Mouse (Mus musculus): ENCODE measurements at regions not wholly inside any gene's neighbourhood (a gene's known extent, or its start where the extent isn't known, plus 50 kb on each side); places are given as distances from the start of the nearest gene placed in this dataset.

DNA sequence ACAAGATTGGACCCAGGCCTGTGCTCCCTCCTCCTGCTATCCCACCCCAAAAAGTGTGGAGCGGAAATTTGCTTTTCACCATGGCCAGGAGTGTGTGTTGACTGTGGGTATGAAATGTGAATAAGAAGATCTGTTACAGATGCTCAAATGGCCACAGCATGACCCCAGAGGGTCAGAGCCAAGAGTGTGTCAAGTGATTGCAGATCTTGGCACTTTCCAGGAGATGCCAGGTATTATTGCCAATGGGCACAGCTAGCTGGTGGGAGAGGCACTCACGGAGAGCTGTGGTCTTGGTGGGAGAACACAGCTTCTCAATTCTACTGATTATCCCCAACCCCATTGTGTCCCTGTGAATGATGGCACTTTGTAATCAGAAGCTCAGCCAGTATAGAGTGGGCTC lies 62.7 kb downstream of the Smim20 start:
- no peak overlapping the region for H3K4me2 ChIP-seq (ENCODE audit: low read depth, low read length)
- no peak overlapping the region for H3K9ac ChIP-seq (replicated peaks)
- DNase-seq (no peak), ATAC-seq (no peak)
- H3K27me3 ChIP-seq (ENCODE audit: insufficient read depth, low read length), result peaks cover 10% of the 10 kb centered on the region; the same call in 1 of the 2 replicates
- H3K4me3 ChIP-seq (ENCODE audit: low read depth, low read length), result no peak overlapping the region
- TF ChIP-seq EP300 (IDR thresholded peaks at IDR 0.05; ENCODE audit: low read depth) (no peak), CTCF (IDR thresholded peaks at IDR 0.05; ENCODE audit: low read depth) (no peak)
- H3K36me3 ChIP-seq (replicated peaks; ENCODE audit: insufficient read depth, low read length), result no peaks in the 10 kb centered on the region
- no peaks in the 10 kb centered on the region for H3K9me3 ChIP-seq (ENCODE audit: low read length)
- WGBS (ENCODE audit: insufficient replicate concordance), result 77% methylated on average over 2 of the region's 2 CpGs
- H3K27ac ChIP-seq (ENCODE audit: low read depth), result no peak overlapping the region
- H3K4me1 ChIP-seq (ENCODE audit: insufficient read depth), result no peaks in the 10 kb centered on the region

DNA sequence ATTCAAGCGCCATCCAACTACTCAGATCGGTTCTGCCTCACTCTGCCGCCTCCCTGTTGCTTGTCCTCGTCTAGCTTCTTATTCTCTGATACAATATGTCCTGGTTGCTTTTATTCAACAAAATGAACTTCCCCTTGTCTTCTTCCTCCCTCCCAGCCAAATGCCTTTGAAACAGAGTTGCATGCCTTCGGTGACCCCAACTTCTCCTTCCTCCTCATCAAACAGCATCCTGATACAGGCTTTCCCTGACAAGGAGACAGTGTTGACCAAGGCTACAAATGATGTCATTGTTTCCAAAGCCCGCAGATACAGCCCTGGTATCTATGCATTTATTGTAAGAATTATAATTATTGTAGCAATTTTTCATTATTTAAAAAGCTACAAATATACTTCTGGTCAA lies 69.8 kb downstream of the Smim20 start:
- DNase-seq, result no peak
- WGBS (ENCODE audit: insufficient replicate concordance), result 59% methylated on average over 6 of the region's 6 CpGs
- TF ChIP-seq CTCF (IDR thresholded peaks at IDR 0.05; ENCODE audit: low read depth), result no peak
- no peak for TF ChIP-seq EP300 (IDR thresholded peaks at IDR 0.05; ENCODE audit: low read depth)
- H3K36me3 ChIP-seq (replicated peaks; ENCODE audit: insufficient read depth, low read length), result no peaks in the 10 kb centered on the region
- H3K27me3 ChIP-seq (ENCODE audit: insufficient read depth, low read length), result no peaks in the 10 kb centered on the region
- H3K4me3 ChIP-seq (ENCODE audit: low read depth, low read length), result no peak overlapping the region
- no peak overlapping the region for H3K4me2 ChIP-seq (ENCODE audit: low read depth, low read length)
- no peak overlapping the region for H3K9ac ChIP-seq (replicated peaks)
- H3K4me1 ChIP-seq (ENCODE audit: insufficient read depth), result no peaks in the 10 kb centered on the region
- H3K27ac ChIP-seq (ENCODE audit: low read depth), result no peak overlapping the region
- ATAC-seq, result no peak
- H3K9me3 ChIP-seq (ENCODE audit: low read length), result no peaks in the 10 kb centered on the region

DNA sequence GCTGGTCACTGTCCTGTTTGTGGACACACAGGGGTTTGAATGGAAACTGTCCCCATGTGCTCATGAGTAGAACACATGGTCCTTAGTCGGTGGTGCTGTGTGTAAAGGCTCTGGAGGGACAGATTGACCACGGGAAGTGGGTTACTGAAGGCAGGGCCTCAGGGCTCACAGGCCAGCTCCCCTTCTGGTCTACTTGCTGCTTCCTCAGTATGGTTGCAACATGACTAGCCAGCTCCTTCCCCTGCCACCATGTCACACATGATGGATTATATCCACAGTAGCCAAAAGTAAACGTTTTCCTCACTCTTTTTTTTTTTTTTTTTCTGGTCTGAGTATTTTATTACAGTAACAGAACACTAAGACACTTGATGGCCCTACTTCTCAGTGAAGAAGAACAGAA lies 70.9 kb downstream of the Smim20 start:
- Histone ChIP-seq H3K9ac (replicated peaks) (no peak overlapping the region), H3K4me2 (ENCODE audit: low read depth, low read length) (no peak overlapping the region), H3K9me3 (ENCODE audit: low read length) (no peaks in the 10 kb centered on the region), H3K4me1 (ENCODE audit: insufficient read depth) (no peaks in the 10 kb centered on the region), H3K36me3 (replicated peaks; ENCODE audit: insufficient read depth, low read length) (no peaks in the 10 kb centered on the region), H3K27ac (ENCODE audit: low read depth) (no peak overlapping the region), H3K27me3 (ENCODE audit: insufficient read depth, low read length) (no peaks in the 10 kb centered on the region), H3K4me3 (ENCODE audit: low read depth, low read length) (no peak overlapping the region)
- 31% methylated on average over 3 of the region's 3 CpGs for WGBS (ENCODE audit: insufficient replicate concordance)
- DNase-seq, result no peak
- TF ChIP-seq EP300 (IDR thresholded peaks at IDR 0.05; ENCODE audit: low read depth) (no peak), CTCF (IDR thresholded peaks at IDR 0.05; ENCODE audit: low read depth) (no peak)
- no peak for ATAC-seq

DNA sequence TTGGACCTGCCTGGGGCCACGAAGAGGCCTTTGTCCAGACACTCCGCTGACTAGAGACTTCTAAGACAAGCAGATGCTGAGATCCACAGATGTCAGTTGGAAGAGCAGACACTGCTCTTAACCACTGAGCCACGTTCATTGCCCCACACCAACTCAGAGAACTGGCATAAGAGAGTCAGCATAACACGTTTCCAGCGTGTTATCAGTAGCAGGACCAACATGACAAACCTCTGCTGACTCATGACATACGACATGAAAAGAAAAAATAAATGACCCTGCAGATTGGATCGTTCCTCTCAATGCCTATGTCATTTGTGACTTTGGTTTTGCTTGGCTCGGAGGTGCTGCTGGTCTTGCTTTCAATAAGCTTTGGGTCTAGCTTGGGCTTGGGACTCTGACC lies 78.3 kb downstream of the Smim20 start:
- Histone ChIP-seq H3K9me3 (ENCODE audit: low read length) (no peaks in the 10 kb centered on the region), H3K4me3 (ENCODE audit: low read depth, low read length) (no peak overlapping the region), H3K4me2 (ENCODE audit: low read depth, low read length) (no peak overlapping the region), H3K36me3 (replicated peaks; ENCODE audit: insufficient read depth, low read length) (no peaks in the 10 kb centered on the region), H3K27ac (ENCODE audit: low read depth) (no peak overlapping the region), H3K4me1 (ENCODE audit: insufficient read depth) (no peaks in the 10 kb centered on the region), H3K9ac (replicated peaks) (no peak overlapping the region), H3K27me3 (ENCODE audit: insufficient read depth, low read length) (0 out of 2 replicates have a peak, but pooled peaks cover 5% of the 10 kb centered on the region)
- ATAC-seq (no peak), DNase-seq (no peak)
- no peak for TF ChIP-seq CTCF (IDR thresholded peaks at IDR 0.05; ENCODE audit: low read depth)
- no peak for TF ChIP-seq EP300 (IDR thresholded peaks at IDR 0.05; ENCODE audit: low read depth)
- 56% methylated on average over 8 of the region's 8 CpGs for WGBS (ENCODE audit: insufficient replicate concordance)

DNA sequence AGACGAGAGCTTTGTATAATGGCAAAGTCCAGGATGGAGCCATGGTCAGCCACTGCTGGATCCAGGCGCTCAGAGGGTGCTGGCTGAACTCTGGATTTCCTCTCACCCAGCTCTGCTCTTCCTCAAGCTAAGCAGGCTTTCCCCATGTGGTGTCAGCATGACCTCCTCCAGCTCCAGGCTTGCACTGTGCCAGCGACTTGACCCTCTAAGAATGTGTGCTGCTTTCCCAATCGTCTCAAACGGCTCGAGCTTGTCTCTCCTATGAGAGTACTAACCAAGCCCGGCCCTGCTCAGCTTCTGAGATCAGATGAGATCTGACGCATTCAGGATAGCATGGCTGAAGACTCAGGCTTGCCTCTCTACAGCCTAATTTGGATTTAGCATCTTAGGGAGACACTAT lies 79.1 kb downstream of the Smim20 start:
- ATAC-seq, result no peak
- no peaks in the 10 kb centered on the region for H3K36me3 ChIP-seq (replicated peaks; ENCODE audit: insufficient read depth, low read length)
- 0 out of 2 replicates have a peak, but pooled peaks cover 5% of the 10 kb centered on the region for H3K27me3 ChIP-seq (ENCODE audit: insufficient read depth, low read length)
- no peak overlapping the region for H3K9ac ChIP-seq (replicated peaks)
- H3K4me2 ChIP-seq (ENCODE audit: low read depth, low read length), result no peak overlapping the region
- no peak overlapping the region for H3K4me3 ChIP-seq (ENCODE audit: low read depth, low read length)
- WGBS (ENCODE audit: insufficient replicate concordance), result 53% methylated on average over 8 of the region's 8 CpGs
- H3K27ac ChIP-seq (ENCODE audit: low read depth), result no peak overlapping the region
- DNase-seq, result no peak
- H3K4me1 ChIP-seq (ENCODE audit: insufficient read depth), result no peaks in the 10 kb centered on the region
- no peaks in the 10 kb centered on the region for H3K9me3 ChIP-seq (ENCODE audit: low read length)
- no peak for TF ChIP-seq EP300 (IDR thresholded peaks at IDR 0.05; ENCODE audit: low read depth)
- no peak for TF ChIP-seq CTCF (IDR thresholded peaks at IDR 0.05; ENCODE audit: low read depth)

DNA sequence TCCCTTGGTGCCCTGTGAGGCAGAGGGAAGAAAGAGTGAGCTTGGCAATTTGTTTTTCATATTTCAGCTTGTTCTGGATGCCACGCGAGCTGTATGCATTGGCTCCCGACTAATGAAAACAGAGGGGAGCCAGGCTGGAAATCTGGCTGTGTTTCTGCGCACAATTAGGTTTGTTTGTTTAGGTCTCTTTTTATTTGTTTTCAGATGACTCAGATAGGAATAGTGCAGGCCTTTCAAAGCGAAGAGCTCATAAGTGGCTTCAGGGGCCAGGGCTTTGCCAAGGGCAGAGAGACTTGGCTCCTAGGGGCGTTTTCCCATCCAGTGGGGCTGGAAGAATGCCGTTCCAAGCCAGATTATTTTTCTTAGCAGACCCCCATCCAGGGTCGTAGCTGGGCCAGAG lies 79.9 kb downstream of the Smim20 start:
- no peak overlapping the region for H3K4me2 ChIP-seq (ENCODE audit: low read depth, low read length)
- H3K27me3 ChIP-seq (ENCODE audit: insufficient read depth, low read length), result 0 out of 2 replicates have a peak, but pooled peaks cover 5% of the 10 kb centered on the region
- no peaks in the 10 kb centered on the region for H3K4me1 ChIP-seq (ENCODE audit: insufficient read depth)
- TF ChIP-seq EP300 (IDR thresholded peaks at IDR 0.05; ENCODE audit: low read depth) (no peak), CTCF (IDR thresholded peaks at IDR 0.05; ENCODE audit: low read depth) (no peak)
- H3K9ac ChIP-seq (replicated peaks), result no peak overlapping the region
- ATAC-seq, result no peak
- no peaks in the 10 kb centered on the region for H3K9me3 ChIP-seq (ENCODE audit: low read length)
- no peak overlapping the region for H3K4me3 ChIP-seq (ENCODE audit: low read depth, low read length)
- no peak overlapping the region for H3K27ac ChIP-seq (ENCODE audit: low read depth)
- H3K36me3 ChIP-seq (replicated peaks; ENCODE audit: insufficient read depth, low read length), result no peaks in the 10 kb centered on the region
- 51% methylated on average over 8 of the region's 8 CpGs for WGBS (ENCODE audit: insufficient replicate concordance)
- DNase-seq, result no peak

DNA sequence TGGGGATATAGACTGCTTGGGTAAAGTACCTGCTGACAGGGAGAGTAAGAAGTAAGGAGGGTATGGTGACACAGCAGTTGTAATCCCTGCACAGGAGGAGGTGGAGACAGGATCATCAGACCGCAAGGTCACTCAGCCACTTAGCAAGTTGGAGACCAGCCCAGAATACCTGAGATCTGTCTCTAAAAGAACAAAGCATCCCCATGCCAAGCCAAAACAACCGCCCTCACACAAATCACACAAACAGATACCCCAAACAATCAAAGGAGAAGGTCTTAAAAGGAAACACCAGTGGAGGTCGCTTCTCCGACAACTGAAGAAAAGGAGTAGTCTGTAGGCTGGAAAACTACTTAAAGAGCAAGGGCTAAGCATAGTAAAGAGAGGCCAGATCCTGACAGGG lies 86.0 kb downstream of the Smim20 start:
- ATAC-seq (no peak), DNase-seq (no peak)
- TF ChIP-seq EP300 (IDR thresholded peaks at IDR 0.05; ENCODE audit: low read depth) (no peak), CTCF (IDR thresholded peaks at IDR 0.05; ENCODE audit: low read depth) (no peak)
- Histone ChIP-seq H3K36me3 (replicated peaks; ENCODE audit: insufficient read depth, low read length) (no peaks in the 10 kb centered on the region), H3K9ac (replicated peaks) (no peak overlapping the region), H3K4me2 (ENCODE audit: low read depth, low read length) (no peak overlapping the region), H3K27ac (ENCODE audit: low read depth) (no peak overlapping the region), H3K9me3 (ENCODE audit: low read length) (no peaks in the 10 kb centered on the region), H3K27me3 (ENCODE audit: insufficient read depth, low read length) (no peaks in the 10 kb centered on the region), H3K4me1 (ENCODE audit: insufficient read depth) (no peaks in the 10 kb centered on the region), H3K4me3 (ENCODE audit: low read depth, low read length) (no peak overlapping the region)
- WGBS (ENCODE audit: insufficient replicate concordance), result 76% methylated on average over 4 of the region's 4 CpGs

Measured in liver, postnatal 0 days (tissue).